Mouse (Mus musculus) brain, embryonic 14.5 days (tissue): ENCODE measurements at regions not wholly inside any gene's neighbourhood (a gene's known extent, or its start where the extent isn't known, plus 50 kb on each side); places are given as distances from the start of the nearest gene placed in this dataset.

Experiments used
- CTCF ChIP-seq: fragments of 200-500 bp; IDR thresholded peaks from 2 replicates; pipeline ENCODE4 v1.5.1; 2012; ENCODE audit warnings: inconsistent platforms, mild to moderate bottlenecking, moderate library complexity, borderline replicate concordance; ENCODE audit not compliant: insufficient read depth, insufficient read length; ENCODE audit errors: extremely low read depth
- POLR2A ChIP-seq: fragments of 200-500 bp; IDR thresholded peaks from 2 replicates; pipeline ENCODE4 v1.6.1; 2012; ENCODE audit warnings: mild to moderate bottlenecking, inconsistent platforms, borderline replicate concordance; ENCODE audit not compliant: poor library complexity, insufficient read depth, insufficient read length, severe bottlenecking; ENCODE audit errors: extremely low read depth

GRCm38 (mm10) chr9:100366816-100367215 lies 119.8 kb downstream of the Il20rb start:
- TF ChIP-seq POLR2A: no peak
- TF ChIP-seq CTCF: no peak
